Mouse (Mus musculus) liver, embryonic 13.5 days (tissue): ENCODE results near the gene Fam168b. TPM values are rescaled to one million over a fixed set of nuclear protein-coding genes. Genes with fewer than 3 reads are reported as not detected.

ENCODE experiments used
- ATAC-seq: fragments of 200-750 bp; cut with Nextera tagmentation; 2 replicates; pipeline ENCODE4 v1.8.0; 2017; ENCODE audit warnings: low read depth, mild to moderate bottlenecking, moderate number of reproducible peaks, moderate library complexity
- DNase-seq: peaks from one replicate; pipeline ENCODE4 v3.0.0; 2022
- H3K27ac ChIP-seq: fragments of 300-500 bp; sonication (generic); 2 replicates; pipeline ENCODE4 v1.5.1; 2015; ENCODE audit warnings: moderate library complexity, mild to moderate bottlenecking, inconsistent platforms
- H3K27me3 ChIP-seq: fragments of 300-500 bp; sonication (generic); 2 replicates; pipeline ENCODE4 v1.6.1; 2015; ENCODE audit warnings: mild to moderate bottlenecking, inconsistent platforms
- H3K36me3 ChIP-seq: fragments of 300-500 bp; sonication (generic); 2 replicates; pipeline ENCODE4 v1.6.1; 2015; ENCODE audit warnings: mild to moderate bottlenecking, inconsistent platforms
- H3K4me1 ChIP-seq: fragments of 300-500 bp; sonication (generic); replicated peaks from 2 replicates; pipeline ENCODE4 v1.6.1; 2015; ENCODE audit warnings: inconsistent platforms
- H3K4me2 ChIP-seq: fragments of 300-500 bp; sonication (generic); 2 replicates; pipeline ENCODE4 v1.6.1; 2015; ENCODE audit warnings: inconsistent platforms, mild to moderate bottlenecking, moderate library complexity
- H3K4me3 ChIP-seq: fragments of 300-500 bp; sonication (generic); replicated peaks from 2 replicates; pipeline ENCODE4 v1.5.1; 2015; ENCODE audit warnings: mild to moderate bottlenecking, inconsistent platforms
- H3K9ac ChIP-seq: fragments of 300-500 bp; sonication (generic); 2 replicates; pipeline ENCODE4 v1.6.1; 2015; ENCODE audit warnings: mild to moderate bottlenecking, inconsistent platforms
- H3K9me3 ChIP-seq: fragments of 300-500 bp; sonication (generic); replicated peaks from 2 replicates; pipeline ENCODE4 v1.6.1; 2016; ENCODE audit warnings: inconsistent platforms
- WGBS: fragments of 180-500 bp; shearing (Covaris S2); methylation state at CpG from one replicate; pipeline ENCODE4 v1.1.7; 2015; ENCODE audit not compliant: insufficient replicate concordance; 5-methylcytosine and 5-hydroxymethylcytosine counted together
- polyA plus RNA-seq: library from polyadenylated mRNA; unstranded; fragments of >200 nt; fragmentation: Nextera tagmentation; extraction: Ambion mirVana; gene quantifications from 2 replicates; pipeline ENCODE4 v1.2.1, GENCODE M21; 2015

Fam168b gene
- polyA plus RNA-seq, 1 experiment from 2014 or later = 16.1 TPM

GRCm38 (mm10) chr1:34850343-34851136, 7.7 kb upstream of the Fam168b start:
- WGBS = 41% methylated on average over 11 of the region's 11 CpGs
- peaks cover 23% of the 10 kb centered on the region for H3K4me1 ChIP-seq
- H3K9me3 ChIP-seq = no peaks in the 10 kb centered on the region
- no peaks in the 10 kb centered on the region for H3K36me3 ChIP-seq
- H3K27ac ChIP-seq = no peak overlapping the region
- H3K4me3 ChIP-seq = peak overlapping the region; percentile 72
- H3K27me3 ChIP-seq = no peaks in the 10 kb centered on the region
- peak overlapping the region; percentile 82 for H3K9ac ChIP-seq
- ATAC-seq = no peak; the same call in 1 of the 2 replicates
- H3K4me2 ChIP-seq = peak overlapping the region; percentile 92
- DNase-seq = no peak

DNA sequence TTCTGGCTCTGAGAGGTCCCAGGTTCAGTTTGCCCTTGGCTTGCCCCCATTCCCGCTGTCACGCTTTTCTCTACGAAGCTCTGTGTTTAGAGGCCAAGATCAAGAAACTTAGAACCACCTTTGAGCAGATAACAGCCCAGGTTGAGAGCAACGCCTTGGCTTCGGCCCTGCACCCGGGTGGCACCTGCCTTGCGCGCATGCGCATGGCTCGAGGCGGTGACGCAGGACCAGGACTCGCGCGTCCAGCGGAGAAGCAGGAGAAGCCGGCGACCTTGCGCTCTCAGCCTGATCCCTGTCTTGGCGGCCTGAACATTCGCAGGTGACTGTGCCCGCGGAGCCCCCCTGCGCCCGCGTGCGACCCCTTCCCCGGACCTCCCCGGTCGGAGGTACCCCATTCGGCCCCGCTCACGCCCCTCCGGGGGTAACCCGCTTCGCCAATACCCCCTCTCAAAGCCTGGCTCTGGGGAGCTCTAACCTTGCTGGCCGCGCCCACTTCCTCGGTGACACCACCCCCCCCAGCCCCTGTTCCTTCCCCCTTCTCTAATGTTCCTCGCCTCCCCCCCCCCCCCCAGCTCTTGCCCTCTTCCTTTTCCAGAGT, 7.0 kb upstream of the Fam168b start, which contains the start of gene Plekhb2:
Gene Plekhb2, plus strand, starts transcription at position 232 of the 598 bp plus-strand sequence.
- WGBS = under 1% methylated on average over 40 of the region's 40 CpGs
- Histone ChIP-seq H3K9me3 (no peaks in the 10 kb centered on the region), H3K36me3 (no peaks in the 10 kb centered on the region), H3K4me1 (peaks cover 23% of the 10 kb centered on the region), H3K27me3 (no peaks in the 10 kb centered on the region), H3K4me2 (peak within 1 kb of the TSS; percentile 92), H3K27ac (no peak within 1 kb of the TSS), H3K4me3 (peak within 1 kb of the TSS; percentile 72), H3K9ac (peak within 1 kb of the TSS; percentile 82)
- ATAC-seq (peak; percentile 91), DNase-seq (peak; percentile 75)

GRCm38 (mm10) chr1:34847070-34847469, 4.2 kb upstream of the Fam168b start:
- no peak overlapping the region for H3K4me2 ChIP-seq
- ATAC-seq = no peak
- 62% methylated on average over 3 of the region's 3 CpGs for WGBS

GRCm38 (mm10) chr1:34842389-34842861, 440 bp downstream of the Fam168b start:
- Histone ChIP-seq H3K4me2 (peak overlapping the region; percentile 78), H3K27me3 (no peaks in the 10 kb centered on the region), H3K4me1 (peaks cover 47% of the 10 kb centered on the region), H3K4me3 (peak overlapping the region; percentile 85), H3K27ac (peak overlapping the region; percentile 87), H3K36me3 (no peaks in the 10 kb centered on the region), H3K9ac (peak overlapping the region; percentile 86), H3K9me3 (no peaks in the 10 kb centered on the region)
- ATAC-seq = peak; percentile 88
- under 1% methylated on average over 34 of the region's 51 CpGs for WGBS
- peak; percentile 39 for DNase-seq

More at GRCm38 (mm10) chr1:34847070-34847469, 4.2 kb upstream of the Fam168b start:
- no peak overlapping the region for H3K27ac ChIP-seq
- H3K27me3 ChIP-seq = no peaks in the 10 kb centered on the region
- H3K4me1 ChIP-seq = peaks cover 30% of the 10 kb centered on the region
- DNase-seq = no peak
- H3K4me3 ChIP-seq = no peak overlapping the region
- no peaks in the 10 kb centered on the region for H3K9me3 ChIP-seq
- H3K36me3 ChIP-seq = no peaks in the 10 kb centered on the region
- H3K9ac ChIP-seq = no peak overlapping the region

DNA sequence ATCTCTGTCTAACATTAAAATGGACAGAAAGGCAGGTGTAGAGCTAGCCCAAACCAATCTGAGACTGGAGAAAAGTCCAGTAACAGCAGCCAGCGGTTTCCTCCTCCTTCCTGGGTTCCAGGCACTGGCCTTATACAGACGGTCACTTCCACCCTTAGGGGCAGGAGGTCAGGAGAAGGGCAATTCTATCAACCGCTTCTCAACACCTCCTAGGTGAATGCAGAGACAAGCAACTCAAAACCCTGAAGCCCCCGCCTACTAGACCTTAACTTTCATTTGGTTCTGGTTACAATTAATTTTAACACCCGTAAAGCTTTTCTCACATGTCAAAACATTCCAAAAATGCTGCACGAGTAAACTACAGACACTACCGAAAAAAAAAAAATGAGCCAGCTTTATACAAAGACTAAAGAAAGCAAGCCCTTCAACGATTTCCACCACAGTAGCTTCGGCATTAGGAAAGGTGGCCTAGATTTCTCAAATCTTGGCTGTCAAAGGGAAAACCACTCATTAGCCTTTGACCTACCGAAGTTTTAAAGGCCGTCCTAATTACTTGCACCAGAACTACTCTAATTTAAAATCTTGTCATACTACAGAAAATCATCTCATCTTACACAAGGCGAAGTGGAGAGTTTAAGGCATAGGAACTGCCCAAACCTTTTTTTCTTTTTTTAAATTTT, 1.0 kb downstream of the Fam168b start:
- no peaks in the 10 kb centered on the region for H3K27me3 ChIP-seq
- peaks cover 51% of the 10 kb centered on the region for H3K4me1 ChIP-seq
- H3K36me3 ChIP-seq = no peaks in the 10 kb centered on the region
- peak overlapping the region; percentile 87 for H3K27ac ChIP-seq
- peak overlapping the region; percentile 86 for H3K9ac ChIP-seq
- no peak for ATAC-seq
- DNase-seq = no peak
- peak overlapping the region; percentile 78 for H3K4me2 ChIP-seq
- 4% methylated on average over 12 of the region's 12 CpGs for WGBS
- peak overlapping the region; percentile 85 for H3K4me3 ChIP-seq
- no peaks in the 10 kb centered on the region for H3K9me3 ChIP-seq

- DNase-seq = no peak
These were observed 3.6 kb downstream of the Fam168b start for GRCm38 (mm10) chr1:34839241-34839640.

GRCm38 (mm10) chr1:34837951-34838689, 4.7 kb downstream of the Fam168b start:
- H3K4me1 ChIP-seq = peaks cover 62% of the 10 kb centered on the region
- H3K27ac ChIP-seq = no peak overlapping the region
- H3K9me3 ChIP-seq = no peaks in the 10 kb centered on the region
- H3K9ac ChIP-seq = no peak overlapping the region
- DNase-seq (no peak), ATAC-seq (no peak)
- peaks cover 28% of the 10 kb centered on the region for H3K36me3 ChIP-seq
- 78% methylated on average over 6 of the region's 6 CpGs for WGBS
- H3K4me2 ChIP-seq = no peak overlapping the region
- no peak overlapping the region for H3K4me3 ChIP-seq
- H3K27me3 ChIP-seq = no peaks in the 10 kb centered on the region

More at GRCm38 (mm10) chr1:34839241-34839640, 3.6 kb downstream of the Fam168b start:
- Histone ChIP-seq H3K27ac (no peak overlapping the region), H3K9ac (peak overlapping the region; percentile 10; the same call in 1 of the 2 replicates), H3K9me3 (no peaks in the 10 kb centered on the region), H3K4me1 (peaks cover 64% of the 10 kb centered on the region), H3K27me3 (no peaks in the 10 kb centered on the region), H3K36me3 (peaks cover 18% of the 10 kb centered on the region), H3K4me2 (0 out of 2 replicates have a peak overlapping the region, but pooled peaks have one; percentile 15), H3K4me3 (no peak overlapping the region)
- 40% methylated on average over 12 of the region's 12 CpGs for WGBS
- ATAC-seq = no peak

DNA sequence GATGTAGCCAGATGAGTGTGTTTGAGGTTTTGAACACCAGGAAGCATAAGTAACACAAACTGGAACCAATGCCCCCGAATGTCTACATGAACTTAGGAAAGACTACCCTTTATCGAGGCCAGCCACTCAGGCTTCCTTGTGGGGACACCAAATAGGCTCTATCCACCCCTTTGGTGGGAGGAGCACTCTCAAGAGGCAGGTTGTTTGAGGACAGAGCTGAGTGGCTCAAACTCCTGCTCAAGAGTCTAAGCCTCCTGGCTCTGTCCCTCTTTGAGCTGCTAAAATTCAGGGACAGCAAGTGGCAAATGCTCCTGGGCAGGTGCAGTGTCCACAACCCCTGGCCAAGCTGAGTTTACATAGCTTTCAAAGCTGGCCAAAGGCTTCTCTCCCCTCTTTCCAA, 8.0 kb downstream of the Fam168b start:
- no peak for ATAC-seq
- no peaks in the 10 kb centered on the region for H3K27me3 ChIP-seq
- no peak overlapping the region for H3K4me3 ChIP-seq
- WGBS = 60% methylated on average over 2 of the region's 2 CpGs
- H3K9ac ChIP-seq = no peak overlapping the region
- no peak overlapping the region for H3K27ac ChIP-seq
- peaks cover 39% of the 10 kb centered on the region for H3K36me3 ChIP-seq
- no peak for DNase-seq
- H3K9me3 ChIP-seq = no peaks in the 10 kb centered on the region
- H3K4me2 ChIP-seq = no peak overlapping the region
- H3K4me1 ChIP-seq = peaks cover 44% of the 10 kb centered on the region

GRCm38 (mm10) chr1:34831381-34831780, 11.5 kb downstream of the Fam168b start:
- Histone ChIP-seq H3K9me3 (no peaks in the 10 kb centered on the region), H3K36me3 (peaks cover 65% of the 10 kb centered on the region), H3K4me2 (no peak overlapping the region), H3K27me3 (no peaks in the 10 kb centered on the region), H3K4me1 (peaks cover 20% of the 10 kb centered on the region), H3K27ac (no peak overlapping the region), H3K9ac (no peak overlapping the region), H3K4me3 (no peak overlapping the region)
- 33% methylated on average over 1 of the region's 1 CpGs for whole genome bisulfite sequencing
- DNase-seq (no peak), ATAC-seq (no peak)

GRCm38 (mm10) chr1:34830934-34831333, 11.9 kb downstream of the Fam168b start:
- Histone ChIP-seq H3K27me3 (no peaks in the 10 kb centered on the region), H3K27ac (no peak overlapping the region), H3K4me2 (no peak overlapping the region), H3K36me3 (peaks cover 64% of the 10 kb centered on the region), H3K4me1 (peaks cover 16% of the 10 kb centered on the region), H3K9ac (no peak overlapping the region), H3K4me3 (no peak overlapping the region), H3K9me3 (no peaks in the 10 kb centered on the region)
- no peak for ATAC-seq
- WGBS = 65% methylated on average over 2 of the region's 2 CpGs
- no peak for DNase-seq
